Mouse (Mus musculus) brown adipose tissue, adult 24 weeks (tissue): ENCODE measurements at regions not wholly inside any gene's neighbourhood (a gene's known extent, or its start where the extent isn't known, plus 50 kb on each side); places are given as distances from the start of the nearest gene placed in this dataset.

Experiments used
- H3K27ac ChIP-seq: fragments of 200-500 bp; replicated peaks from 2 replicates; pipeline ENCODE4 v1.5.1; 2012; ENCODE audit warnings: low read depth, mild to moderate bottlenecking, low read length
- H3K4me1 ChIP-seq: fragments of 200-500 bp; 2 replicates; pipeline ENCODE4 v1.6.1; 2012; ENCODE audit warnings: low read length, mixed read lengths; ENCODE audit not compliant: control insufficient read depth, insufficient read depth, insufficient read length
- H3K4me3 ChIP-seq: fragments of 200-500 bp; 2 replicates; pipeline ENCODE4 v1.5.1; 2012; ENCODE audit warnings: low read depth, mild to moderate bottlenecking, low read length, moderate library complexity; ENCODE audit not compliant: insufficient read depth

GRCm38 (mm10) chr19:15502985-15503354 lies 444.2 kb downstream of the Psat1 start:
- H3K27ac ChIP-seq = no peak overlapping the region
- H3K4me3 ChIP-seq = no peak overlapping the region
- no peaks in the 10 kb centered on the region for H3K4me1 ChIP-seq

- Histone ChIP-seq H3K4me1 (no peaks in the 10 kb centered on the region), H3K4me3 (no peak overlapping the region), H3K27ac (no peak overlapping the region)
Measured at GRCm38 (mm10) chr19:15502315-15502984, 444.7 kb downstream of the Psat1 start.

GRCm38 (mm10) chr19:15495532-15495931 lies 451.6 kb downstream of the Psat1 start:
- Histone ChIP-seq H3K27ac (no peak overlapping the region), H3K4me3 (no peak overlapping the region), H3K4me1 (no peaks in the 10 kb centered on the region)

GRCm38 (mm10) chr19:15487576-15487975 lies 459.6 kb downstream of the Psat1 start:
- no peak overlapping the region for H3K4me3 ChIP-seq
- H3K27ac ChIP-seq = no peak overlapping the region
- H3K4me1 ChIP-seq = no peaks in the 10 kb centered on the region

- H3K27ac ChIP-seq = no peak overlapping the region
- H3K4me1 ChIP-seq = no peaks in the 10 kb centered on the region
- no peak overlapping the region for H3K4me3 ChIP-seq
Measured at GRCm38 (mm10) chr19:15481605-15482004, 465.5 kb downstream of the Psat1 start.

- Histone ChIP-seq H3K4me1 (no peaks in the 10 kb centered on the region), H3K27ac (no peak overlapping the region), H3K4me3 (no peak overlapping the region)
Measured at GRCm38 (mm10) chr19:15469541-15469940, 477.6 kb downstream of the Psat1 start.

GRCm38 (mm10) chr19:15466713-15467112 lies 480.4 kb downstream of the Psat1 start:
- no peak overlapping the region for H3K27ac ChIP-seq
- no peaks in the 10 kb centered on the region for H3K4me1 ChIP-seq
- no peak overlapping the region for H3K4me3 ChIP-seq

GRCm38 (mm10) chr19:15465063-15465760 lies 481.9 kb downstream of the Psat1 start:
- no peaks in the 10 kb centered on the region for H3K4me1 ChIP-seq
- H3K27ac ChIP-seq = no peak overlapping the region
- no peak overlapping the region for H3K4me3 ChIP-seq

GRCm38 (mm10) chr19:15457793-15458192 lies 489.3 kb downstream of the Psat1 start:
- Histone ChIP-seq H3K4me1 (no peaks in the 10 kb centered on the region), H3K27ac (no peak overlapping the region)

GRCm38 (mm10) chr19:15456943-15457735 lies 490.0 kb downstream of the Psat1 start:
- no peak overlapping the region for H3K4me3 ChIP-seq

More at GRCm38 (mm10) chr19:15457793-15458192, 489.3 kb downstream of the Psat1 start:
- no peak overlapping the region for H3K4me3 ChIP-seq

GRCm38 (mm10) chr19:15448989-15449388 lies 498.1 kb downstream of the Psat1 start:
- H3K4me1 ChIP-seq = no peaks in the 10 kb centered on the region
- H3K27ac ChIP-seq = no peak overlapping the region
- H3K4me3 ChIP-seq = no peak overlapping the region

More at GRCm38 (mm10) chr19:15456943-15457735, 490.0 kb downstream of the Psat1 start:
- Histone ChIP-seq H3K27ac (no peak overlapping the region), H3K4me1 (no peaks in the 10 kb centered on the region)

GRCm38 (mm10) chr19:15431798-15432197 lies 515.3 kb downstream of the Psat1 start:
- Histone ChIP-seq H3K4me3 (no peak overlapping the region), H3K4me1 (no peaks in the 10 kb centered on the region), H3K27ac (no peak overlapping the region)

- no peak overlapping the region for H3K4me3 ChIP-seq
- H3K27ac ChIP-seq = no peak overlapping the region
- no peaks in the 10 kb centered on the region for H3K4me1 ChIP-seq
Measured at GRCm38 (mm10) chr19:15421311-15421710, 525.8 kb downstream of the Psat1 start.

- no peak overlapping the region for H3K27ac ChIP-seq
- no peaks in the 10 kb centered on the region for H3K4me1 ChIP-seq
- H3K4me3 ChIP-seq = no peak overlapping the region
Measured at GRCm38 (mm10) chr19:15398624-15399023, 548.5 kb downstream of the Psat1 start.

GRCm38 (mm10) chr19:15371682-15372081 lies 575.5 kb downstream of the Psat1 start:
- Histone ChIP-seq H3K27ac (no peak overlapping the region), H3K4me3 (no peak overlapping the region), H3K4me1 (no peaks in the 10 kb centered on the region)
